Mouse (Mus musculus): ENCODE data around the gene Map3k7cl. TPM values are rescaled to one million over a fixed set of nuclear protein-coding genes. Genes with fewer than 3 reads are reported as not detected.

Map3k7cl gene
- polyA plus RNA-seq, 1 experiment from 2014 or later = not detected

GRCm38 (mm10) chr16:87638098-87638497, 85.0 kb downstream of the Map3k7cl start:
- Histone ChIP-seq H3K9ac (ENCODE audit: low read depth, low read length) (no peak overlapping the region), H3K4me2 (replicated peaks; ENCODE audit: low read depth, low read length) (no peak overlapping the region), H3K9me3 (ENCODE audit: control insufficient read depth, low read length) (no peaks in the 10 kb centered on the region), H3K36me3 (ENCODE audit: control insufficient read depth, insufficient read depth, low read length) (no peaks in the 10 kb centered on the region), H3K27me3 (ENCODE audit: control insufficient read depth, insufficient read depth, low read length) (no peaks in the 10 kb centered on the region), H3K27ac (ENCODE audit: low read depth, low read length) (no peak overlapping the region), H3K4me3 (ENCODE audit: low read depth, low read length) (no peak overlapping the region), H3K4me1 (replicated peaks; ENCODE audit: control insufficient read depth, insufficient read depth, low read length) (no peaks in the 10 kb centered on the region)
- 44% methylated on average over 1 of the region's 1 CpGs for WGBS
- ATAC-seq (ENCODE audit: low FRiP score) (no peak), DNase-seq (ENCODE audit: low spot score) (no peak)

GRCm38 (mm10) chr16:87642234-87642633, 89.1 kb downstream of the Map3k7cl start:
- no peaks in the 10 kb centered on the region for H3K9me3 ChIP-seq (ENCODE audit: control insufficient read depth, low read length)
- ATAC-seq (ENCODE audit: low FRiP score) (no peak), DNase-seq (ENCODE audit: low spot score) (no peak)
- H3K27me3 ChIP-seq (ENCODE audit: control insufficient read depth, insufficient read depth, low read length) = no peaks in the 10 kb centered on the region
- H3K27ac ChIP-seq (ENCODE audit: low read depth, low read length) = no peak overlapping the region
- 97% methylated on average over 7 of the region's 7 CpGs for WGBS
- no peaks in the 10 kb centered on the region for H3K36me3 ChIP-seq (ENCODE audit: control insufficient read depth, insufficient read depth, low read length)
- no peak overlapping the region for H3K9ac ChIP-seq (ENCODE audit: low read depth, low read length)
- H3K4me2 ChIP-seq (replicated peaks; ENCODE audit: low read depth, low read length) = no peak overlapping the region
- H3K4me3 ChIP-seq (ENCODE audit: low read depth, low read length) = no peak overlapping the region
- no peaks in the 10 kb centered on the region for H3K4me1 ChIP-seq (replicated peaks; ENCODE audit: control insufficient read depth, insufficient read depth, low read length)

GRCm38 (mm10) chr16:87644111-87644770, 91.1 kb downstream of the Map3k7cl start:
- Histone ChIP-seq H3K4me3 (ENCODE audit: low read depth, low read length) (no peak overlapping the region), H3K27me3 (ENCODE audit: control insufficient read depth, insufficient read depth, low read length) (no peaks in the 10 kb centered on the region), H3K9ac (ENCODE audit: low read depth, low read length) (no peak overlapping the region), H3K36me3 (ENCODE audit: control insufficient read depth, insufficient read depth, low read length) (no peaks in the 10 kb centered on the region), H3K27ac (ENCODE audit: low read depth, low read length) (no peak overlapping the region), H3K4me1 (replicated peaks; ENCODE audit: control insufficient read depth, insufficient read depth, low read length) (no peaks in the 10 kb centered on the region), H3K4me2 (replicated peaks; ENCODE audit: low read depth, low read length) (no peak overlapping the region), H3K9me3 (ENCODE audit: control insufficient read depth, low read length) (no peaks in the 10 kb centered on the region)
- DNase-seq (ENCODE audit: low spot score) = no peak
- no peak for ATAC-seq (ENCODE audit: low FRiP score)
- WGBS = 79% methylated on average over 14 of the region's 14 CpGs

Other genes with a start within 250 kb of the Map3k7cl start
- gene N6amt1, start 199.1 kb upstream of the Map3k7cl start, polyA plus RNA-seq (2014; fragmentation: Nextera tagmentation; extraction: Ambion mirVana) = 15.6 and 19.3 TPM in 2 replicates
- 29.6 and 32.9 TPM in 2 replicates for gene Ltn1, start 120.7 kb upstream of the Map3k7cl start, polyA plus RNA-seq (2014; fragmentation: Nextera tagmentation; extraction: Ambion mirVana)
- gene Rwdd2b, start 112.8 kb upstream of the Map3k7cl start, polyA plus RNA-seq (2014; fragmentation: Nextera tagmentation; extraction: Ambion mirVana) = 12.3 and 14.2 TPM in 2 replicates
- gene Usp16, start 98.6 kb upstream of the Map3k7cl start, polyA plus RNA-seq (2014; fragmentation: Nextera tagmentation; extraction: Ambion mirVana) = 45.8 and 58.1 TPM in 2 replicates
- 656 and 686 TPM in 2 replicates for gene Cct8, start 57.5 kb upstream of the Map3k7cl start, polyA plus RNA-seq (2014; fragmentation: Nextera tagmentation; extraction: Ambion mirVana)
- gene Bach1, start 145.6 kb downstream of the Map3k7cl start, polyA plus RNA-seq (2014; fragmentation: Nextera tagmentation; extraction: Ambion mirVana) = 24.8 and 30.2 TPM in 2 replicates